Mouse (Mus musculus) stomach, postnatal 0 days (tissue): Measurements from ENCODE around the gene Rras2. TPM values are rescaled to one million over a fixed set of nuclear protein-coding genes. Genes with fewer than 3 reads are reported as not detected.
A peak's percentile ranks its signal among the peaks of the same experiment; 100 is the strongest.

Experiments
- ATAC-seq: fragments of 200-750 bp; cut with Nextera tagmentation; 2 replicates; pipeline ENCODE4 v1.8.0; 2017; ENCODE audit not compliant: low FRiP score, low TSS enrichment
- DNase-seq: peaks from one replicate; pipeline ENCODE4 v3.0.0-alpha.2; 2016; ENCODE audit warnings: low spot score
- H3K27ac ChIP-seq: fragments of 300-500 bp; sonication (generic); replicated peaks from 2 replicates; pipeline ENCODE4 v1.5.1; 2014; ENCODE audit warnings: mild to moderate bottlenecking, control low read depth
- H3K27me3 ChIP-seq: fragments of 300-500 bp; sonication (generic); 2 replicates; pipeline ENCODE4 v1.6.1; 2014; ENCODE audit warnings: low read length; ENCODE audit not compliant: control insufficient read depth, insufficient read depth
- H3K36me3 ChIP-seq: fragments of 300-500 bp; sonication (generic); 2 replicates; pipeline ENCODE4 v1.6.1; 2014; ENCODE audit warnings: low read length, mixed read lengths; ENCODE audit not compliant: control insufficient read depth, insufficient read depth
- H3K4me1 ChIP-seq: fragments of 300-500 bp; sonication (generic); replicated peaks from 2 replicates; pipeline ENCODE4 v1.6.1; 2014; ENCODE audit warnings: antibody characterized with exemption; ENCODE audit not compliant: control insufficient read depth, insufficient read depth
- H3K4me2 ChIP-seq: fragments of 300-500 bp; sonication (generic); replicated peaks from 2 replicates; pipeline ENCODE4 v1.6.1; 2014; ENCODE audit warnings: low read depth, mild to moderate bottlenecking, control low read depth, moderate library complexity
- H3K4me3 ChIP-seq: fragments of 300-500 bp; sonication (generic); 2 replicates; pipeline ENCODE4 v1.5.1; 2014; ENCODE audit warnings: low read depth, low read length, control low read depth
- H3K9ac ChIP-seq: fragments of 300-500 bp; sonication (generic); 2 replicates; pipeline ENCODE4 v1.6.1; 2014; ENCODE audit warnings: mild to moderate bottlenecking, low read length, control low read depth, mixed read lengths
- H3K9me3 ChIP-seq: fragments of 300-500 bp; sonication (generic); 2 replicates; pipeline ENCODE4 v1.6.1; 2016; ENCODE audit warnings: low read length; ENCODE audit not compliant: control insufficient read depth
- CTCF ChIP-seq: IDR thresholded peaks from 2 replicates; pipeline ENCODE4 v1.5.1; 2016; ENCODE audit warnings: antibody characterized with exemption, low read depth, mild to moderate bottlenecking, moderate library complexity
- EP300 ChIP-seq: optimal IDR thresholded peaks from 2 replicates; pipeline ENCODE3; 2016; ENCODE audit warnings: antibody characterized with exemption
- WGBS: fragments of 180-500 bp; shearing (Covaris S2); extraction: QIAGEN DNeasy Blood & Tissue Kit; methylation state at CpG from one replicate; pipeline ENCODE4 v1.1.7; 2014; 5-methylcytosine and 5-hydroxymethylcytosine counted together
- polyA plus RNA-seq: library from polyadenylated mRNA; unstranded; fragments of >200 nt; fragmentation: Nextera tagmentation; extraction: Ambion mirVana; gene quantifications from 2 replicates; pipeline ENCODE4 v1.2.1, GENCODE M21; 2015

Gene Rras2
- polyA plus RNA-seq, 1 experiment from 2014 or later = 26.2 TPM

DNA sequence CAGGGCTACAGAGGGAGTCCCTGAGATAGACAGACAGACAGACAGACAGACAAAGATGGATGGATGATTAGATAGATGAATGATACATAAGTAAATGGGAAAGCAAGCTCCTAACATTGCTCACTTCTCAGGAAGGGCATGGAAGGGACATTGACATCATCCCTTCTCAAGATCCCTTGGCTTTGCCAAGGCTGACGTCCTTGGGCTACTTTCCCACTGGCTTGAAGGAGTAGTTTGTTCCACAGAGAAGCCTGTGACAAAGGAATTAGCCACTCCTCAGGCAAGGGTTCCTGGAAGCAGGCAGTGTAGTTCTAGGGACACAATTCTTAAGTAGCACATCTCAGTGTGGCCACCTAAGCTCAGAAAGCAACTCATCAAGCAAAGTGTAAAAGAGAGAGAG, 55.1 kb downstream of the Rras2 start:
- Histone ChIP-seq H3K9ac (no peak overlapping the region), H3K4me3 (no peak overlapping the region), H3K27me3 (no peaks in the 10 kb centered on the region), H3K36me3 (no peaks in the 10 kb centered on the region; the same call in 1 of the 2 replicates), H3K27ac (no peak overlapping the region), H3K4me2 (no peak overlapping the region), H3K4me1 (0 out of 2 replicates have a peak, but pooled peaks cover 3% of the 10 kb centered on the region), H3K9me3 (no peaks in the 10 kb centered on the region)
- ATAC-seq (no peak), DNase-seq (no peak)
- no peak for TF ChIP-seq EP300
- TF ChIP-seq CTCF = no peak
- WGBS = 40% methylated on average over 1 of the region's 1 CpGs

DNA sequence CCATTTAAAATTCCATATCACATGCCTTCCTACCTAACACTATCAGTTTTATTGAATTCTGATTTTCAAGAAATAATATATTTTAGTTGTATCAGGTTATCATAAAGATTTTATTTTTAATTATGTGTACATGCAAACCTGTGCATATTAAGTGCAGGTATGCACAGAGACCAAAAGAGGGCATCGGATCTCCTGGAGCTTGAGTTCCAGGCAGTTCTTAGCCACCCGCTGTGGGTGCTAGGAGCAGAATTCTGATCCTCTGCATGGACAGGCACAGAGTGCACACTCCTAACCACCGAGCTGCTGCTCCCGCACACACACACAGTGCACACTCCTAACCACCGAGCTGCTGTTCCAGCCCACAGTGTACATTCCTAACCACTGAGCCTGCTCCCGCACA, 57.1 kb downstream of the Rras2 start:
- no peak for ATAC-seq
- H3K27ac ChIP-seq = no peak overlapping the region
- H3K9me3 ChIP-seq = no peaks in the 10 kb centered on the region
- H3K4me1 ChIP-seq = no peaks in the 10 kb centered on the region
- H3K36me3 ChIP-seq = no peaks in the 10 kb centered on the region; the same call in 1 of the 2 replicates
- H3K27me3 ChIP-seq = no peaks in the 10 kb centered on the region
- WGBS = 89% methylated on average over 6 of the region's 6 CpGs
- no peak overlapping the region for H3K9ac ChIP-seq
- no peak overlapping the region for H3K4me2 ChIP-seq
- H3K4me3 ChIP-seq = no peak overlapping the region
- TF ChIP-seq EP300 (no peak), CTCF (no peak)
- no peak for DNase-seq

DNA sequence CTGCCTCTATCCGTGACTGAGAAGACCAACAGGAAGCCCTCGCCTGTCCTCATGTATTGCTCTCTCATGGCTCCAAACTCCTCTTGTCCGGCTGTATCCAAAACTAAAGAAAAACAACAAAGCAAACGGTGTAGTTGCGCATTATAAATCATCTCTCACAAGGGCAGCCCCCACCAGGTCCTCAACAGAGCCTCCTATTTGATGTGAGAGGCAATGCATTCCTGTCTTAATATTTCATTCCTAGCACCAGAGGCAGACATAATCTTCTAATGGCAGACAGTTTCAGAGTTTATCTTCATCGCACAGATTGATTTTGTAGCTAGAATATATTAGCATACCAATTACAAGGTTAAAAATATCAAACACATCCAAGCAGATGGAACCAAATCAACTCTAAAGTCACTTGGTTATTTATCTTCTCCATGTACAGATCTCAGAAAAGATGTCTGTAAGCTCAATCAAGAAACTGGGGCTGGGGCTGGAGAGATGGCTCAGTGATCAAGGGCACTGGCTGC, 58.6 kb downstream of the Rras2 start:
- no peak overlapping the region for H3K9ac ChIP-seq
- no peak overlapping the region for H3K27ac ChIP-seq
- H3K4me1 ChIP-seq = no peaks in the 10 kb centered on the region
- 76% methylated on average over 6 of the region's 6 CpGs for WGBS
- no peak overlapping the region for H3K4me2 ChIP-seq
- H3K4me3 ChIP-seq = no peak overlapping the region
- TF ChIP-seq EP300 (no peak), CTCF (no peak)
- no peaks in the 10 kb centered on the region; the same call in 1 of the 2 replicates for H3K36me3 ChIP-seq
- no peaks in the 10 kb centered on the region for H3K27me3 ChIP-seq
- DNase-seq = no peak
- H3K9me3 ChIP-seq = no peaks in the 10 kb centered on the region
- no peak for ATAC-seq

DNA sequence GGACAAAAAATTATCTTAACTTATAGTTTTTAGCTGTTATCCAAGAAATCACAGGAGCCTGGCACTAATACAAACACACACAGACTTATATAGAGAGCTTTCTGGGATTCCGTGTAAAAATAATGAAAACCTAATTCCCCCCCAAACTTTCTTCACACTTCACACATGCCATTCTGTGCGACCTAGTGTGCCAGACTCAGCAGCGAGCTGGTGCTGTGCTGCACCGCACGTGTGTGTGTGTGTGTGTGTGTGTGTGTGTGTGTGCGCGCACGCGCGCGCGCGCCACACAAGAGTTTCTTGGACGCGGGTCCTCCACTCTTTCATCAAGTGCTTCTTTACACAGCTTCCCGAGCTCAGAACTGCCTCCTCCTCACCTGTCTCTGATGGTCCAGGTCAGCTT, 59.4 kb downstream of the Rras2 start:
- Histone ChIP-seq H3K27me3 (no peaks in the 10 kb centered on the region), H3K9ac (no peak overlapping the region), H3K4me3 (no peak overlapping the region), H3K36me3 (no peaks in the 10 kb centered on the region; the same call in 1 of the 2 replicates), H3K4me1 (no peaks in the 10 kb centered on the region), H3K9me3 (no peaks in the 10 kb centered on the region), H3K27ac (no peak overlapping the region), H3K4me2 (no peak overlapping the region)
- DNase-seq (no peak), ATAC-seq (no peak)
- TF ChIP-seq EP300 = no peak
- WGBS = 91% methylated on average over 16 of the region's 16 CpGs

DNA sequence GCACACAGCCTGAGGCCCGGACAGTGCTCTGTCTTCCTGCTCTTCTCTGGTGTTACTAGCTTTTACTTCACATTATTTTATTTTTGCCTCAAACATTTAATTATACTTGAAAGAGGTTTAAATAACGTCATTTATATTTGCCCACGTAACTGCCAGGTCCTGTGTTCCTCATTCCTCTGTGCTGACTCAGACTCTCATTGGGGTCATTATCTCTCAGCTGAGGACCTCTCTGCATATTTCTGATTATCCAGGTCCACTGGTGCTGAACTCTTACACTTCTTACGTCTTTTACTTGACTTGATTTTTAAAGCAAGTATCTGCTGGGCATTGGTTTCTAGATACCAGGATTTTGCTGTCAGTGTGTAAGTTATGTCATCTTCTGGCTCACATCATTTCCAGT, 63.9 kb downstream of the Rras2 start:
- H3K36me3 ChIP-seq = no peaks in the 10 kb centered on the region; the same call in 1 of the 2 replicates
- 55% methylated on average over 4 of the region's 4 CpGs for WGBS

DNA sequence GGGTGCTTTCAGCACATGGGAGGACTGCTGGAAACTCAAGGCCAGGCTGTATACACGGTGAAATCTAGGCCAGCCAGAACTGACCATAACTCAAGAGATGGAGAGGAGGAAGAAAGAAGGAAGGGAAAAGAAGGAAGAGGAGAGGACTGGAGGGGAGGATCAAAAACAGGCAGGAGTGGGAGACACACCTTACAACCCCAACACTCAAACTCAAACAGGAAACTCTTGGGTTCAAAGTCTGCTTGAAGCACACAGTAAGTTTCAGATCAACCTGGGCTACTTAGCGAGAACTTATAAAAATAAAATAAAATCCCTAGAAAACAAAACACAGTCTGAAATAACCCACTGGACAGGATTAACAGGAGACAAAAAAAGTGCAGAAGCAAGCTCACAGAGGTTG, 71.8 kb downstream of the Rras2 start:
- Histone ChIP-seq H3K4me2 (no peak overlapping the region), H3K27ac (no peak overlapping the region), H3K9me3 (no peaks in the 10 kb centered on the region), H3K4me3 (no peak overlapping the region), H3K27me3 (no peaks in the 10 kb centered on the region), H3K9ac (no peak overlapping the region), H3K36me3 (0 out of 2 replicates have a peak, but pooled peaks cover 2% of the 10 kb centered on the region), H3K4me1 (no peaks in the 10 kb centered on the region)
- DNase-seq (no peak), ATAC-seq (peak; percentile 36; the same call in 1 of the 2 replicates)
- WGBS = 56% methylated on average over 2 of the region's 2 CpGs
- TF ChIP-seq EP300 (no peak), CTCF (no peak)

More for the DNA sequence above, 63.9 kb downstream of the Rras2 start:
- H3K27ac ChIP-seq = no peak overlapping the region
- H3K4me3 ChIP-seq = no peak overlapping the region
- no peaks in the 10 kb centered on the region for H3K27me3 ChIP-seq
- no peak for TF ChIP-seq EP300
- no peak for TF ChIP-seq CTCF
- H3K9me3 ChIP-seq = no peaks in the 10 kb centered on the region
- no peak overlapping the region for H3K4me2 ChIP-seq
- no peaks in the 10 kb centered on the region for H3K4me1 ChIP-seq
- no peak overlapping the region for H3K9ac ChIP-seq
- ATAC-seq (no peak), DNase-seq (no peak)
